Mouse (Mus musculus) hindbrain, postnatal 0 days (tissue): ENCODE results near the gene Hcrtr1. TPM values are rescaled to one million over a fixed set of nuclear protein-coding genes. Genes with fewer than 3 reads are reported as not detected.

Experiments used
- ATAC-seq: fragments of 200-750 bp; cut with Nextera tagmentation; 2 replicates; pipeline ENCODE4 v1.8.0; 2017; ENCODE audit warnings: mild to moderate bottlenecking, moderate TSS enrichment, moderate library complexity
- DNase-seq: peaks from one replicate; pipeline ENCODE4 v3.0.0-alpha.2; 2015; ENCODE audit warnings: low spot score
- H3K27ac ChIP-seq: fragments of 300-500 bp; sonication (generic); 2 replicates; pipeline ENCODE4 v1.5.1; 2014; ENCODE audit warnings: mild to moderate bottlenecking
- H3K27me3 ChIP-seq: fragments of 300-500 bp; sonication (generic); 2 replicates; pipeline ENCODE4 v1.6.1; 2014; ENCODE audit warnings: low read length, mixed read lengths; ENCODE audit not compliant: insufficient read depth
- H3K36me3 ChIP-seq: fragments of 300-500 bp; sonication (generic); 2 replicates; pipeline ENCODE4 v1.6.1; 2014; ENCODE audit warnings: low read length, mixed read lengths; ENCODE audit not compliant: insufficient read depth
- H3K4me1 ChIP-seq: fragments of 300-500 bp; sonication (generic); 2 replicates; pipeline ENCODE4 v1.6.1; 2014; ENCODE audit warnings: antibody characterized with exemption, low read length, mixed read lengths; ENCODE audit not compliant: insufficient read depth
- H3K4me2 ChIP-seq: fragments of 300-500 bp; sonication (generic); 2 replicates; pipeline ENCODE4 v1.6.1; 2014; ENCODE audit warnings: low read depth, mild to moderate bottlenecking, low read length, moderate library complexity, mixed read lengths
- H3K4me3 ChIP-seq: fragments of 300-500 bp; sonication (generic); 2 replicates; pipeline ENCODE4 v1.5.1; 2014; ENCODE audit warnings: low read length
- H3K9ac ChIP-seq: fragments of 300-500 bp; sonication (generic); replicated peaks from 2 replicates; pipeline ENCODE4 v1.6.1; 2014; ENCODE audit warnings: mild to moderate bottlenecking, low read length, moderate library complexity, mixed read lengths
- H3K9me3 ChIP-seq: fragments of 300-500 bp; sonication (generic); 2 replicates; pipeline ENCODE4 v1.6.1; 2016; ENCODE audit warnings: low read length, mixed read lengths
- CTCF ChIP-seq: IDR thresholded peaks from 2 replicates; pipeline ENCODE4 v1.5.1; 2016; ENCODE audit warnings: antibody characterized with exemption, control low read depth, low read depth
- WGBS: fragments of 180-500 bp; shearing (Covaris S2); extraction: QIAGEN DNeasy Blood & Tissue Kit; methylation state at CpG from one replicate; pipeline ENCODE4 v1.1.7; 2014; 5-methylcytosine and 5-hydroxymethylcytosine counted together
- polyA plus RNA-seq: library from polyadenylated mRNA; unstranded; fragments of >200 nt; fragmentation: Nextera tagmentation; extraction: Ambion mirVana; gene quantifications from 2 replicates; pipeline ENCODE4 v1.2.1, GENCODE M21; 2015
- total RNA-seq: library from RNA; depleted of rRNA; stranded (reverse); fragments of >200 nt; gene quantifications from 2 replicates; pipeline ENCODE4 v1.2.3, GENCODE M21; 2014

Gene Hcrtr1
- total and polyA plus RNA-seq, 2 experiments from 2014 or later, result 12.1 to 24.2 TPM

- peaks cover 17% of the 10 kb centered on the region; the same call in 1 of the 2 replicates for H3K4me1 ChIP-seq
- ATAC-seq (no peak), DNase-seq (no peak)
- WGBS, result 84% methylated on average over 12 of the region's 12 CpGs
- no peak overlapping the region for H3K4me2 ChIP-seq
- H3K9me3 ChIP-seq, result no peaks in the 10 kb centered on the region
- no peak overlapping the region for H3K9ac ChIP-seq
- no peaks in the 10 kb centered on the region for H3K36me3 ChIP-seq
- H3K27me3 ChIP-seq, result no peaks in the 10 kb centered on the region
- H3K4me3 ChIP-seq, result no peak overlapping the region
- H3K27ac ChIP-seq, result no peak overlapping the region
- TF ChIP-seq CTCF, result peak; percentile 45; the same call in 1 of the 2 replicates
These were observed 35.5 kb downstream of the Hcrtr1 start for GRCm38 (mm10) chr4:130103632-130104031.

GRCm38 (mm10) chr4:130102111-130102651 is 37.0 kb downstream of the Hcrtr1 start, which contains the start of gene Pef1:
Pef1 (plus strand) TSS chr4:130102558.
- no peak within 1 kb of the TSS for H3K9ac ChIP-seq
- ATAC-seq (no peak), DNase-seq (no peak)
- H3K4me2 ChIP-seq, result no peak within 1 kb of the TSS
- TF ChIP-seq CTCF, result no peak
- H3K9me3 ChIP-seq, result no peaks in the 10 kb centered on the region
- H3K36me3 ChIP-seq, result no peaks in the 10 kb centered on the region
- 5% methylated on average over 6 of the region's 6 CpGs for WGBS
- peaks cover 14% of the 10 kb centered on the region; the same call in 1 of the 2 replicates for H3K4me1 ChIP-seq
- peak within 1 kb of the TSS; percentile 5; the same call in 1 of the 2 replicates for H3K27ac ChIP-seq
- no peak within 1 kb of the TSS for H3K4me3 ChIP-seq
- H3K27me3 ChIP-seq, result no peaks in the 10 kb centered on the region

GRCm38 (mm10) chr4:130101183-130101582 is 38.0 kb downstream of the Hcrtr1 start:
- Histone ChIP-seq H3K36me3 (no peaks in the 10 kb centered on the region), H3K27me3 (no peaks in the 10 kb centered on the region), H3K4me1 (peaks cover 14% of the 10 kb centered on the region; the same call in 1 of the 2 replicates), H3K4me3 (no peak overlapping the region), H3K4me2 (no peak overlapping the region), H3K9me3 (no peaks in the 10 kb centered on the region), H3K9ac (no peak overlapping the region), H3K27ac (peak overlapping the region; percentile 5; the same call in 1 of the 2 replicates)
- peak; percentile 65 for DNase-seq
- peak; percentile 64; the same call in 1 of the 2 replicates for ATAC-seq
- TF ChIP-seq CTCF, result no peak
- WGBS, result 15% methylated on average over 8 of the region's 8 CpGs

- DNase-seq, result no peak
- H3K36me3 ChIP-seq, result no peaks in the 10 kb centered on the region
- no peaks in the 10 kb centered on the region for H3K9me3 ChIP-seq
- no peak for ATAC-seq
- no peak overlapping the region for H3K27ac ChIP-seq
- H3K9ac ChIP-seq, result no peak overlapping the region
- WGBS, result 44% methylated on average over 3 of the region's 3 CpGs
- H3K4me3 ChIP-seq, result no peak overlapping the region
- H3K27me3 ChIP-seq, result no peaks in the 10 kb centered on the region
- no peaks in the 10 kb centered on the region for H3K4me1 ChIP-seq
- TF ChIP-seq CTCF, result no peak
- no peak overlapping the region for H3K4me2 ChIP-seq
These were observed 44.0 kb downstream of the Hcrtr1 start for GRCm38 (mm10) chr4:130095137-130095536.

- H3K27me3 ChIP-seq, result no peaks in the 10 kb centered on the region; the same call in 1 of the 2 replicates
These were observed 51.9 kb downstream of the Hcrtr1 start for GRCm38 (mm10) chr4:130087293-130087692.

GRCm38 (mm10) chr4:130085246-130085820 is 53.8 kb downstream of the Hcrtr1 start:
- no peaks in the 10 kb centered on the region for H3K9me3 ChIP-seq
- 66% methylated on average over 12 of the region's 12 CpGs for WGBS

More at GRCm38 (mm10) chr4:130087293-130087692, 51.9 kb downstream of the Hcrtr1 start:
- 13% methylated on average over 7 of the region's 7 CpGs for WGBS
- no peak overlapping the region for H3K4me2 ChIP-seq
- no peaks in the 10 kb centered on the region for H3K9me3 ChIP-seq
- H3K9ac ChIP-seq, result no peak overlapping the region
- ATAC-seq (peak; percentile 66), DNase-seq (peak; percentile 91)
- H3K4me3 ChIP-seq, result no peak overlapping the region
- H3K27ac ChIP-seq, result no peak overlapping the region
- TF ChIP-seq CTCF, result peak; percentile 100
- H3K4me1 ChIP-seq, result peaks cover 6% of the 10 kb centered on the region
- no peaks in the 10 kb centered on the region for H3K36me3 ChIP-seq

More at GRCm38 (mm10) chr4:130085246-130085820, 53.8 kb downstream of the Hcrtr1 start:
- Histone ChIP-seq H3K4me3 (no peak overlapping the region), H3K27me3 (no peaks in the 10 kb centered on the region; the same call in 1 of the 2 replicates), H3K36me3 (no peaks in the 10 kb centered on the region), H3K27ac (no peak overlapping the region), H3K9ac (no peak overlapping the region), H3K4me2 (no peak overlapping the region), H3K4me1 (peaks cover 20% of the 10 kb centered on the region)
- TF ChIP-seq CTCF, result no peak
- DNase-seq, result no peak
- ATAC-seq, result no peak
